Mouse (Mus musculus) right cerebral cortex, adult 2 months (tissue): ENCODE data around the gene Amt.
"Not testable (repeated sequence)": the region's sequence is repeated elsewhere in the genome, so short reads cannot be mapped to it uniquely, and the experiment has no call there.

Experiments
- DNase-seq, 2 experiments: peaks; one replicate each; pipeline ENCODE4 v3.0.0; 2021 to 2022; ENCODE audit warnings: low spot score in 2 of 2

Gene Amt

GRCm38 (mm10) chr9:108296453-108297355 is at the start of gene Amt:
TSS of gene Amt (plus strand) at chr9:108296853.
- DNase-seq = peak; percentile 39 to 40

- no peak for DNase-seq
Observed at GRCm38 (mm10) chr9:108248957-108249356, 47.7 kb upstream of the Amt start.

- DNase-seq = no peak
Observed at GRCm38 (mm10) chr9:108251877-108252276, 44.8 kb upstream of the Amt start.

GRCm38 (mm10) chr9:108252766-108253165 is 43.9 kb upstream of the Amt start:
- DNase-seq = no peak

GRCm38 (mm10) chr9:108260526-108260925 is 36.1 kb upstream of the Amt start:
- no peak for DNase-seq

- DNase-seq = no peak
Observed at GRCm38 (mm10) chr9:108261865-108262264, 34.8 kb upstream of the Amt start.

GRCm38 (mm10) chr9:108262494-108263049 is 34.1 kb upstream of the Amt start:
- no peak for DNase-seq

- peak; percentile 30 to 42 for DNase-seq
Observed at GRCm38 (mm10) chr9:108263131-108263681, 33.4 kb upstream of the Amt start.

GRCm38 (mm10) chr9:108263690-108264190 is 32.9 kb upstream of the Amt start, which contains the start of gene Dag1:
TSS of gene Dag1 (minus strand) at chr9:108263958.
- peak; percentile 96 to 97 for DNase-seq

- DNase-seq = no peak
Observed at GRCm38 (mm10) chr9:108264191-108264921, 32.3 kb upstream of the Amt start.

GRCm38 (mm10) chr9:108266261-108266935 is 30.3 kb upstream of the Amt start:
- DNase-seq = no peak

- no peak for DNase-seq
Observed at GRCm38 (mm10) chr9:108267691-108268090, 29.0 kb upstream of the Amt start.

GRCm38 (mm10) chr9:108268701-108269100 is 28.0 kb upstream of the Amt start:
- DNase-seq = not testable (repeated sequence)

- no peak for DNase-seq
Observed at GRCm38 (mm10) chr9:108271941-108272340, 24.7 kb upstream of the Amt start.

- no peak for DNase-seq
Observed at GRCm38 (mm10) chr9:108272691-108273090, 24.0 kb upstream of the Amt start.

- DNase-seq = no peak
Observed at GRCm38 (mm10) chr9:108273485-108273884, 23.2 kb upstream of the Amt start.

- DNase-seq = no peak
Observed at GRCm38 (mm10) chr9:108274476-108275330, 21.9 kb upstream of the Amt start.

GRCm38 (mm10) chr9:108275331-108275659 is 21.4 kb upstream of the Amt start:
- no peak for DNase-seq

- DNase-seq = no peak
Observed at GRCm38 (mm10) chr9:108278697-108279450, 17.8 kb upstream of the Amt start.
